Mouse (Mus musculus): ENCODE measurements around the gene Car8. TPM values are rescaled to one million over a fixed set of nuclear protein-coding genes. Genes with fewer than 3 reads are reported as not detected.
"Not testable (repeated sequence)": the region's sequence is repeated elsewhere in the genome, so short reads cannot be mapped to it uniquely, and the experiment has no call there.

Car8 gene
- polyA plus RNA-seq, 1 experiment from 2014 or later, result 5.4 TPM

GRCm38 (mm10) chr4:8111891-8112290 is 127.0 kb downstream of the Car8 start:
- no peaks in the 10 kb centered on the region for H3K4me1 ChIP-seq (replicated peaks)
- H3K4me3 ChIP-seq (replicated peaks), result no peak overlapping the region
- H3K9ac ChIP-seq, result no peak overlapping the region
- WGBS (ENCODE audit: insufficient replicate concordance), result 58% methylated on average over 3 of the region's 3 CpGs
- no peak overlapping the region for H3K4me2 ChIP-seq
- no peak for ATAC-seq (ENCODE audit: insufficient read depth)
- H3K36me3 ChIP-seq (replicated peaks), result no peaks in the 10 kb centered on the region
- no peaks in the 10 kb centered on the region for H3K9me3 ChIP-seq (replicated peaks)
- H3K27ac ChIP-seq (replicated peaks), result no peak overlapping the region
- H3K27me3 ChIP-seq, result no peaks in the 10 kb centered on the region

GRCm38 (mm10) chr4:8109906-8110567 is 128.8 kb downstream of the Car8 start:
- no peak overlapping the region for H3K4me2 ChIP-seq
- no peaks in the 10 kb centered on the region for H3K27me3 ChIP-seq
- WGBS (ENCODE audit: insufficient replicate concordance), result 76% methylated on average over 16 of the region's 16 CpGs
- H3K4me1 ChIP-seq (replicated peaks), result no peaks in the 10 kb centered on the region
- no peaks in the 10 kb centered on the region for H3K9me3 ChIP-seq (replicated peaks)
- ATAC-seq (ENCODE audit: insufficient read depth), result no peak
- H3K4me3 ChIP-seq (replicated peaks), result no peak overlapping the region
- no peaks in the 10 kb centered on the region for H3K36me3 ChIP-seq (replicated peaks)
- no peak overlapping the region for H3K9ac ChIP-seq
- H3K27ac ChIP-seq (replicated peaks), result no peak overlapping the region

GRCm38 (mm10) chr4:8101466-8101865 is 137.4 kb downstream of the Car8 start:
- WGBS (ENCODE audit: insufficient replicate concordance), result 67% methylated on average over 3 of the region's 3 CpGs
- Histone ChIP-seq H3K4me3 (replicated peaks) (no peak overlapping the region), H3K27ac (replicated peaks) (no peak overlapping the region), H3K4me1 (replicated peaks) (no peaks in the 10 kb centered on the region), H3K27me3 (no peaks in the 10 kb centered on the region), H3K4me2 (no peak overlapping the region), H3K9ac (no peak overlapping the region), H3K36me3 (replicated peaks) (no peaks in the 10 kb centered on the region), H3K9me3 (replicated peaks) (no peaks in the 10 kb centered on the region)
- no peak for ATAC-seq (ENCODE audit: insufficient read depth)

- H3K27ac ChIP-seq (replicated peaks), result no peak overlapping the region
- 63% methylated on average over 4 of the region's 4 CpGs for WGBS (ENCODE audit: insufficient replicate concordance)
- no peak overlapping the region for H3K4me2 ChIP-seq
- H3K9ac ChIP-seq, result no peak overlapping the region
- H3K4me3 ChIP-seq (replicated peaks), result no peak overlapping the region
- H3K9me3 ChIP-seq (replicated peaks), result no peaks in the 10 kb centered on the region
- no peak for ATAC-seq (ENCODE audit: insufficient read depth)
- H3K4me1 ChIP-seq (replicated peaks), result no peaks in the 10 kb centered on the region
- no peaks in the 10 kb centered on the region for H3K36me3 ChIP-seq (replicated peaks)
- H3K27me3 ChIP-seq, result no peaks in the 10 kb centered on the region
These were observed 140.8 kb downstream of the Car8 start for GRCm38 (mm10) chr4:8098084-8098483.

- no peak overlapping the region for H3K9ac ChIP-seq
These were observed 141.2 kb downstream of the Car8 start for GRCm38 (mm10) chr4:8097683-8098082.

GRCm38 (mm10) chr4:8093566-8093965 is 145.3 kb downstream of the Car8 start:
- 63% methylated on average over 3 of the region's 3 CpGs for WGBS (ENCODE audit: insufficient replicate concordance)
- not testable (repeated sequence) for H3K9me3 ChIP-seq (replicated peaks); H3K27ac ChIP-seq (replicated peaks); H3K4me1 ChIP-seq (replicated peaks); ATAC-seq (ENCODE audit: insufficient read depth); H3K27me3 ChIP-seq; H3K36me3 ChIP-seq (replicated peaks); H3K4me2 ChIP-seq; H3K4me3 ChIP-seq (replicated peaks); H3K9ac ChIP-seq

More at GRCm38 (mm10) chr4:8097683-8098082, 141.2 kb downstream of the Car8 start:
- Histone ChIP-seq H3K4me1 (replicated peaks) (no peaks in the 10 kb centered on the region), H3K4me2 (no peak overlapping the region), H3K9me3 (replicated peaks) (no peaks in the 10 kb centered on the region), H3K4me3 (replicated peaks) (no peak overlapping the region), H3K36me3 (replicated peaks) (no peaks in the 10 kb centered on the region), H3K27me3 (no peaks in the 10 kb centered on the region), H3K27ac (replicated peaks) (no peak overlapping the region)
- 52% methylated on average over 3 of the region's 3 CpGs for WGBS (ENCODE audit: insufficient replicate concordance)
- no peak for ATAC-seq (ENCODE audit: insufficient read depth)

Small RNA genes lying within 50 kb of the gene (microRNA-seq; reads per million reads assigned to microRNA genes)
- gene Gm25355, result not detected

Data from liver, embryonic 15.5 days (tissue).